Mouse (Mus musculus): ENCODE results near the gene Gm10577. TPM values are rescaled to one million over a fixed set of nuclear protein-coding genes. Genes with fewer than 3 reads are reported as not detected.

Gm10577 gene
- polyA plus RNA-seq (2012; rRNA removed; ENCODE audit: low replicate concordance) = not detected in 2 replicates

DNA sequence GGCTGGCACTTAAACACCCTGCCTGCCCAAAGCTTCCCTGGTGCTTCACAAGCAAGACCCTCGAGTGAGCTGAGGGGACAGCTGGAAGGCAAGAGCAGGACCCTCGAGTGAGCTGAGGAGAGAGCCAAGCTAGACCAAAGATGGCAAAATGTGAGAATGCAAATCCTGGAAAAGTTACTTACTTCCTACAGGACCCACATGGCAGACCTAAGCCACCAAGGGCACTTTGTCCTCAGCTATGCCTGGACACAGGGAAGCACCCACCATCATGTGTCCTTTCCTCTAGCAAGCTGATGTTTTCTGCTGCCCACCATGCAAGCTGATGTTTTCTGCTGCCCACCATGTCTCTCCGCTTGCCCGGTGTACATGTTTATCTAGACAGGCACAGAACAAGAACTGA lies at the start of gene Gm10577:
Gm10577 (minus strand) TSS at position 101 of the 400 bp plus-strand sequence.

DNA sequence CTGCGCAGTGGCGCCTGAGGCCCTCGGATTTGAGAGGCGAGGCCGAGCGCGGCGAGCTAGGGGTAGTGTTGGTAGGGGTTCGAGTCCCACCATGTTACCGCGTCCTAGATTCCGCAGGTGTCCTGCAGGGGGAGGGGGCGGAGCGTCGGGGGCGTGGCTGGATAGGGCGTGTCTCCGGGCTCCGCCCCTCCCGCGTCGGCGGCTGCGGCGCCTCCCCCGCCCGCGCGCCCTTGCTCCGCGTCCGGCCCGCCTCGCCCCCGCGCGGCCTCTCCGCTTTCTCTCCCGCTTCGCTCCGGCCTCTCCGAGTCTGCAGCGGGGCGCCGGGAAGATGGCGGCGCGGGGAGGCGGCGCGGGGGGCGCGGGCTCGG lies 48.3 kb upstream of the Gm10577 start, which contains the start of gene Raver2:
Raver2 (plus strand) TSS at position 198 of the 368 bp plus-strand sequence.

Other genes with a start within 250 kb of the Gm10577 start
- 30.6 and 37.5 TPM in 2 replicates for gene Cachd1, start 244.0 kb downstream of the Gm10577 start, polyA plus RNA-seq (2012; rRNA removed; ENCODE audit: low replicate concordance)
- gene Raver2, start 48.3 kb upstream of the Gm10577 start, polyA plus RNA-seq (2012; rRNA removed; ENCODE audit: low replicate concordance) = 3.3 and 3.8 TPM in 2 replicates
- gene Jak1, start 244.6 kb upstream of the Gm10577 start, polyA plus RNA-seq (2012; rRNA removed; ENCODE audit: low replicate concordance) = 57.4 and 78.0 TPM in 2 replicates